Mouse (Mus musculus) C2C12 (cell line): ENCODE results near the gene AL607142.1.

ENCODE experiments used
- CEBPB ChIP-seq: IDR thresholded peaks from one replicate; pipeline ENCODE4 v1.6.1; 2011; ENCODE audit warnings: low read depth, mild to moderate bottlenecking, control low read depth, moderate library complexity
- CTCF ChIP-seq: IDR thresholded peaks from one replicate; pipeline ENCODE4 v1.5.1; 2011; ENCODE audit not compliant: control insufficient read depth, insufficient read depth, insufficient read length
- FOSL1 ChIP-seq: IDR thresholded peaks from one replicate; pipeline ENCODE4 v1.8.0; 2011; ENCODE audit warnings: mild to moderate bottlenecking, low read length; ENCODE audit not compliant: poor library complexity, insufficient read depth, severe bottlenecking
- MAX ChIP-seq: IDR thresholded peaks from one replicate; pipeline ENCODE4 v1.6.1; 2011; ENCODE audit warnings: mild to moderate bottlenecking, control low read depth
- MYOG ChIP-seq: IDR thresholded peaks from one replicate; pipeline ENCODE4 v1.6.1; 2011; ENCODE audit not compliant: control insufficient read depth, insufficient read length; ENCODE audit errors: extremely low read depth
- USF1 ChIP-seq: IDR thresholded peaks from one replicate; pipeline ENCODE4 v1.6.1; 2011; ENCODE audit warnings: low read depth, mild to moderate bottlenecking, control low read depth, moderate library complexity

DNA sequence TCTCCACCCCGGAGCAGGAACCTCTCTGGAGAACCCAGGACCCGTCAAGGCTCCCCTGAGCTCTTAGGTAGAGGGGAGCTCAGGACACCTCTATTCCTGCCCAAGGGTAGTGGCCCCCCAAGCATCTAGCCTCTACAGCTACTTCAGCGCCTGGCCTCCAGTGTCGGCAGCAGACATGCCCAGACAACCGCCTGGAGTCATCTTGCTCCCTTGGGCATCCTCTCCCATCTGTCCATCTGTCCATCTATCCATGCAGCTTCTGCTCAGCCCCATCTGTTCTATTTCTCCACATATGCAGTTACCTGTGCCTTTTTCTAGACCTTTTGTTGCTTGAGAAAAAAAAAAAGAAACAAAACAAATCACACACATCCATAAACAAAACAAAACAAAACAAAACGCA lies 69.4 kb downstream of the AL607142.1 start:
- TF ChIP-seq MAX (no peak), CTCF (no peak), USF1 (no peak), FOSL1 (no peak), MYOG (no peak), CEBPB (no peak)
